Mouse (Mus musculus) naive thymus-derived CD4-positive, alpha-beta T cell, adult 2 months (primary cell): ENCODE results near the gene Cntnap5c.

Experiments used
- DNase-seq: peaks from one replicate; pipeline ENCODE4 v3.0.0-alpha.2; 2011; ENCODE audit warnings: low read depth

Cntnap5c gene

DNA sequence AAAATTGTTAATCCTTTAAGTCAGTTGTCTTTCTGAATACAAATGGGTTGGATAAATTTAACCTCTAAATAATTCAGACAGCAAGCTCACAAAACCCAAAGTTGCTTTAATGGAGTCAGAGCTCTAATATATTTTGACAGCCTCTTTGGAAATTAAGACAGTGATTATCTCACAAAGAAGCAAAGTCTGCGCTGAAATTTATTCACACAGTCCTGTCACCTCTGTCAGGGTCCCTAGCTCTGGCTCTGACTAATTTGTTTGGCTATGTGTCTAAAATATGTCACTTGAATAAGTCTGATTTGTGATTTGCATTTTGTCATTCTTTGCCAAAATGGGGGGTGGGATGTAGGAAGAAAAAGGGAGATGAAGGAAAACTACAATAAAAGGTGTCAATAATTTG lies 234.0 kb downstream of the Cntnap5c start:
- DNase-seq = no peak

DNA sequence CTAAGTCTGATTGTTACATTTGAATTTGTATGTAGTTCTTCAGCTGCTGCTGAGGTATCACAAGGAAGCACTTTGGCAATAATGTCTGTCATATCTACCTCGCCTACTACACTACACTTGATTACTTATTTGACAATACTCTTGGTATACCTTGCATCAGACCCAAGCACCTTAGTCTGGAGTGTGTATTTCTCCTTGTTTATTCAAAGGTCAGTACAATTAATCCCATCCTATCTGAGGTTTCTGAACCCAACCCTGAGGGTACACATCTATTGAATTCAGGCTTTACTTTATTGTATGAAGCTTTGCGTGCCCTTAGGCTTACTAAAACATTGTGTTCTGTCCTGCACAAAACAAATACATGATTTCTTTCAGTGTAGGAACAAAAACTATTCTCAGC lies 235.1 kb downstream of the Cntnap5c start:
- DNase-seq = no peak

DNA sequence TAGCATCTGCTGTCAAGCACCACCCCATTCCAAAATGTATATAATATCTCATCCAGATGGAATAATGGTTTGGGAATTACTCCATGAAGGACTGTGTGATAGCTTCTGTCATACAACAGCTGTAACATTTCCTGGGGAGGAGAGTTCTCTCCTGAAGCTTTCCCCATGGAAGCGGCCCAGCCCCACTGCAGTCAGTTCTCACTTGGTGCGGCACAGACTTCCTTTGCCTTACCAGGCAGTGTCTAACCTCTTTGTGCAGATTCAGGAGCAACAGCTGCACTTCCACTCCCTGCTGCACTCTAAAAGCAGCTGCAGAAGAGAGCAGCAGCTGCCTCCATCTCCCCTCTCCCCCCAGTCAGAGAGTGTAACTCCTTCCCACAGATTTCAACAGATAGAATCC lies 271.8 kb downstream of the Cntnap5c start:
- DNase-seq = no peak

DNA sequence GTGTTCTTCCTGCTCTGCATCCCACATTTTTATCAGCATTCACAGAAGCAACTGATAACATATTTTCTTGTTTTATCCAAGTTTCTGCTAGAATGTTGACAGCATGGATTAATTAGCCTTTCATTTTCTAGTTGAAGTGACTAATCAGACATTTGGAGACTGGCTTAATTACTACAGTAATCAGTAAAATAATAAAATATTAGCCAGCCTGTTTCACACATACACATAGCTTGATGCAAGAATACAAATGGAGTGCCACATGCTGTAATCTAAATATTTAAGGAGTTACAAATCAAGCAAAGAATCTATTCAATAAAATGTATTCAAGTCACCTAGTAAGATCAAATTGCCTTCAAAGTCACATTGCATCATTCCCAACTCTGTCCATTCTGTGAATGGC lies 275.8 kb downstream of the Cntnap5c start:
- no peak for DNase-seq

DNA sequence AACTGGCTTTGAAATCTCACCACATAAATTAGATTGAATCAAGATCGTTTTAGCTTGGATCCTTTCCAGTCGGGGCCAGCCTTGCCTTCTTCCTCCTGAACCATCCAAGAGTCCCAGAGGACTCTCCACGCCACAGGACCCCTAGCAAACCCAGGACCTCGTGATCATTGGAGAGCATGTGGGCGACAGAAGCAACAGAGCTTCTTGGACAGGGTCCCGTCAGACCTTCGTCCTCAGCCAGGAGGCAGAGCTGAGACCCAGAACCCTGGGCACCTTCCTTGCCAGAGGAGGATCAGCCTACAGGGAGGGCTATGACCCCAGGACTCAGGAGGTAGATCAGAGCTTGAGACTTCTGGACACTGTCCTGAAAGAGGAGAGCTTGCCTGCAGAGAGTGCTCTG lies 300.5 kb downstream of the Cntnap5c start:
- no peak for DNase-seq

DNA sequence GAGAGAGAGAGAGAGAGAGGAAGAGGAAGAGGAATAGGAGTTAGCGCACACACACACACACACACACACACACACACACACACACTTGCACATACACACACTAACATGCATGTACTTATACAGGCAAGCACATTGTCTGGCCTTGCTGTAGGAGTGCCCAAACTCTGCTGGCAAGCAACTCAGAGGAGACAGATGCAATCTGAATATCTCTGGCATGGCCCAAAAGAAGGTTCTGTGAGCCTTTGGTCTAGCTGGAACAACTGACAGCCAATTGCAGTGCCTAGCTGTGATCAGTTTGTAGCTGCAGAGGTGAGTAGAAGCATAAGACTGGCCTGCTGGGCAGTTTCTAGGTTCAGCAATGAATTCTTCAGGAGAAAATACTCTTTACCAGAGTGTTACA lies 313.3 kb downstream of the Cntnap5c start:
- no peak for DNase-seq

DNA sequence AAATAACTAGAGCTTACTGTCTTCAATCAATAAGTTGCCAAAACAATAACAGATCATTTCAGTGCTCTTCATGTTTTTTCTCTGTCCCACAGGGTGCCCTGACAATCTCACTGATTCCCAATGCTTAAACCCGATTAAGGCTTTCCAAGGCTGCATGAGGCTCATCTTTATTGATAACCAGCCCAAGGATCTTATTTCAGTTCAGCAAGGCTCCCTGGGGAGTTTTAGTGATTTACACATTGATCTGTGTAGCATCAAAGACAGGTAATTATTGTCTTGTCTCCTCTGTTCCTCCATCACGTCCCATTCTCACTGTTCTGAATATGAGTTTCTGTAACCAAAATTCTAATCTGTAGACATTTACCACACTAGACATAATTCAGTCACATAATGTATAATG lies 335.1 kb downstream of the Cntnap5c start:
- no peak for DNase-seq

DNA sequence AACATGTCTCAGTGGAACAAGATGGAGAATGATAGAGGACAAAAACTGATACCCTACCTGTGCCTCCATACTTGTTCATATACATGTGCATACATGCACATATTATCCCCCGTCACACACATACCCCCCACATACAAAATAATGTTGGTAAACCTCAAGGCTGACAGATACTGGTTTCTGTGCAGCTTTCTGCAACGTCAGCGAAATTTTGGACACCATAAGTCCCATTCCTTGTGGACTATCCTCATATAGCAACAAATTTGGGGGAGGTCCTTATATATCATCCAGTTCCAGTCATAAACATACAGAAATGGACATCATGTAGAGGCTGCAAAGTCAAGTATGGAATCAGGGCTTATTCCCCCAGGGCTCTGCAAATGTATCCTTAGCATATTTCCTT lies 338.5 kb downstream of the Cntnap5c start:
- no peak for DNase-seq

DNA sequence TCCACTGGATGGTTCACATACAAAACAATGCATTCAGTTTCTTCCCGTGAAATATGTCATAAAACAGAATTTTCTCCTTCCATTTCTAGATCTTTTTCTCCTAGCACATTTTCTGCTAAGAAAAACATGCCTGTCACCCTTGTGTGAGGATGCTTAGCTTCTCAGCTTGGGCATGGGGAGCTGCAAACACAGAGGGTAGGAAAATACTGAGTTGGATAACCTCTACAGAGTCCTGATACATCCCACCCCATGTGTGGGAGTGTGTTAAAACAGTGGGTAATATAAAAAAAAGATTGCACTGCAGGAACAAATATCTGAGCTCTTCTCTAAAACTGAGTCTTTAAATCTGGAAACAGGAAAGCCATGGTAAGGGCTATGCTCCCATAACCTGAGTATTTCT lies 339.0 kb downstream of the Cntnap5c start:
- no peak for DNase-seq

DNA sequence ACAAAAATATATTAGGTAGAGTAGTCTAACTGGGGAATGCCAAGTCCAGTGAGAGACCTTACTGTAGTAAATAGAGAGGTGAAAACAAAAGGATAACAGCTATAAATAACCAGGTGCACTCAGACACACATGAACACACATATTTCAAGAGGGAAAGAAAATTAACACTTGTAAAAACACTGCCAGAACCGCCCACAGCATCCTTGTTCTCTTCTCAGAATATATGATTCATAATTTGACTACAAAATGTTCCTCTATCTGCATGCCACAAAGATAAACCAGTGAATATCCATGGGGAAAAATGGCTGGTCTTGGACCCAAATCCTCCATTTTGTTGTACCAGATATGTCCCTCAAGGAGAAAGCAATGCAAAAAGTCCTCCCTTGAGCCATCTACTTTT lies 417.8 kb downstream of the Cntnap5c start:
- DNase-seq = no peak

DNA sequence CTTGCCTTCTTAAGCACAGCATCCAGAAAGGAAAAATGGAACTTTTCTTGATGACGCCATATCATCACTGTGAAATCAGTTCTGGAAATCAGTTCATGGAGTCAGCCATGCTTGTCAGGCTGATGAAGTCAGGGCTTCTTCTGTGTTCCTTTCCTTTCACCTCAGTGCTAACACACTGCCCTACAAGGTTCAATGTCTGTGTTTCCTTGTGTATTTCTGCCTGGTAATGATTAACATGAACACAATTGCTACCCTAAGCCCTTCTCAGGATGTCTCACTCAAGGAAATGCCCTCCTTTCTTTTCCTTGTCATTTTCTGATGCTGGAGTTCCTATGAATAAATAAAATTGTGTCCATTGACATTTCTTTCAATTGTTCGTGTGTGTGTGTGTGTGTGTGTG lies 431.8 kb downstream of the Cntnap5c start:
- no peak for DNase-seq

DNA sequence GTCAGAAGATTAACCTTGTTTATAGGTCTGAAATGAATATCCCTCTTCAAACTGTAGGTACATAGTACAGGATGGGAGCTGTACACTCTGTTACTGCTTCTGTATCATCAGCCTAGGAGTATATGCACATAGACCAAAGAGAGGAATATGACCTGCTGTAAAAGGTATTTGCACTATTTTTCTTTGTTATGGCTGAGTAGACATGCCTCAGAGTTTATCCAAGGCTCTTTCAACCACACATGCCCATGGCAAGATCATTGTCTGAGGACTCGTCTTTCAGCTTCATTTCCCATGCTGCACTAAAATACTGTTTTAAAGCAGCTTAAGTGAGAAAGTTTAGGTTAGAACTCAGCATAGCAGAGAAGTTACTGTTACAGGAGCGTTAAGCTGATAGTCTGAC lies 498.7 kb downstream of the Cntnap5c start:
- no peak for DNase-seq

DNA sequence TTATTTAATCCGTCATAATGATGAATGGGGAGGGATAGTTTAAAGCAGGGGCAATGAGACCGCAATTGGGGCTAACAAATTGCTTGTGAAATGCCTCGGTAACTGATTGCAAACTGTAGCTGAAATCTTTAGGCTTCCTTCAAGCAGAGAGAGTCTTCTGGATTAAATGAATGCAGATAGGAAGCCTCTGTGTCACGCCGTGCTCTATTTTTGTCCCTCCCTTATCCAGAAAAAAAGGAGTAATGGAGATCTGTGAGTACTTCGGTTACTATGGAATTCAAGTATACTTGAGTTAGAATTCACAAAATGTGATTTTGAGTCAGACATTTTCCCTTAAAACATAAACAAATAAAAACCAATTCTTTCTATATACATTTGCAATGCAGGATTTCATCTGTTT lies 581.9 kb downstream of the Cntnap5c start:
- no peak for DNase-seq

DNA sequence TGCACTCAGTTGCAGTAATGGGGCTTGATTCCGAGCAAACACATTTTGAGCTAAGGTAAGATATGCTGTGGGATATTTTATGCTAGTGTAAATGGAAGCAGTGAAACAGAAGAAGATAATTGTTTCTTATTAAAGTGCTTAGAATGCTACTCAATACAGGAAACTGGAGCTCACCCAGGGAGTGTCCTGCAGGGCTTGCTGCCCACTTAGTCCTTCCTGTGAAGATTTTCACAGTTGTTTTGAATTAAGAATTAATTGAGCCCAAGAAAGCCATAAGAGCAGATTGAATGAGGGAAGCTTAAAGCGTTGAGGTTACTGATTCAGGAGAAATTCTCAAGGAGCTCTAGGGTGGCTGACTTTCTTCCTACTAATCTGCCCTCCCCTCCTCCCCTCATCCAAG lies 586.9 kb downstream of the Cntnap5c start:
- DNase-seq = no peak

DNA sequence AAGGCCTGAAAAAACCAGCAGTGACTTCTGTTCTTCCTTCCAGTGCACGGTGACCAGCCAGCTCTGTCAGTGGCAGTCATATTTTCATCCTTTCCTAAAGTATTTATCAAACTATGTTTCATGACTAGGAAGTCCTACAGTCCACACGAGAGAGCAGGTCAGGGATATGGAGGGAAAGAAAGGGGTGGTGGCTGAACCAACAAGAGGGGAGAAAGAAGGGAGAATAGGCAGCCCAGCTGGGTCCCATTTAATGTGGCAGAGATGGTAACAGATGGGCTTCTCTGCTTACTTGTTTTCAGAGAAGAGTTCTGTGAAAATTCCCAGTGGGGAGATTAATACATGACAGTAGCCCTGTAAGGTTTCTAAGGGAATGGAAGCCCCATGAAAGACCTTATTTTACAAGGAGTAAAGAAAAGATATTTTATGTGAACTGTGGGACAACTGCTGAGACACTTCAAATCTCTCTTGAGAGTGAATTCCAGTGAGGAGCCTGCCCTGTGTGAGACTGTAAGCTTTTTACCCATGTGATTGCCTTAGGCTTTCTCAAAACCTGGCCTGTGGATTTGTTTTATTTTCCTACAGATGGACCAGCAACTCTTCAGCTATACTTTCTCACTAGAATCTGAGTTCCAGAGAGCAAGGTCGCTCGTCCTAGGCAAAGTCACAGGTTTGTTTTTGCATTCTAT lies 594.4 kb downstream of the Cntnap5c start:
- no peak for DNase-seq

DNA sequence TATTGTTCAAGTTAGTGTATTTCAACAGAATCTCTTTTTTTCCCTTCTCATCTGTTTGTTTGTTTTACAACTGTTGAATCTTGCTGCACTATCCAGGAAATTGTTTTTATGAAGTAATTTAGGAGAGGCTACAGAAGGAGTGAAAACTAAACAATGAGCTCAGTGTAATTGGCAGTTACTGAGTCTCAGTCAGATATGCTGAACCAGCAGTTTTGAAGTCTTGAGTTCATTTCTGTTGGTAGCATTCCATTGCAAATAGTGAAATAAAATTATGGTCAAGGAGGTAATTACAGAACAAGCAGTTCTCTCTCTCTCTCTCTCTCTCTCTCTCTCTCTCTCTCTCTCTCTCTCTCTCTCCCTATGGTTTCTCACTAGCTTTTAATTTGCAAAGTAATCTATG lies 600.7 kb downstream of the Cntnap5c start:
- DNase-seq = no peak

DNA sequence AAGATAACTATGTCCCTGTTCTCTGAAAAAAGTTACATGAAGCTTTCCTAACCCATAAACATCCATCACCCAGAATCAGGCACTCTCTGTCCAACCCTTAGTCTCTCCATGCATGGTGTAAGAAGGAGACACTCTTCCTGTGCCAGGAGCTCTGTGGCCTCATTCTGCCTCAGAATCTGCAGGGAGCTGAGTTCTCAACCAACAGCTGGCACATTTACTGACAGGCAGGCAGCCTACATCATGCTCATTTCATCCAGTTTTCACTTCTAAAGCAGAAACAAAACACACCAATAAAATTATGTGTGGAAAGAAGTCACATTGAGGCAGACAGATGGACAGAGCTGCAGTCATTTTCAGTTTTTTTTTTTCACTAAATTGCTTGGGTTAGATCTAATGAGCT lies 638.4 kb downstream of the Cntnap5c start:
- no peak for DNase-seq

DNA sequence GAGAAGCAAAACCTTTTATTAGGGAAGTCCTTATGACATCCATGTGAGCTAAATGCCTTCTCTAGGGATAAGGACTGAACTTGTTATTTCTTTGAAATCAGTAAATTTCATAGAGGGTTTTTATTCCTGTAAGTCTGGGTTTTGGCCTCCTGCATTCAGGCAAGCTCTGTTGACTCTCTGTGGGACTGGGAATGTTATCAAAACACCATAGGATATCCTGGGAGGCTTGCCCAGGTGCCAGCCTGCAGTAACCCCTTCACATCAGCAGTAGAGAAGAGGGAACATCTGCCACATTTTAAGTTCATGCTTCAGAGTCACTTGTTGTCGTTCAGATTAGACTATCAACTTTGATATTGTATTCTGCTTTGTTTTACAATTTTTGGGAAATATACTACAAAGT lies 639.4 kb downstream of the Cntnap5c start:
- no peak for DNase-seq

DNA sequence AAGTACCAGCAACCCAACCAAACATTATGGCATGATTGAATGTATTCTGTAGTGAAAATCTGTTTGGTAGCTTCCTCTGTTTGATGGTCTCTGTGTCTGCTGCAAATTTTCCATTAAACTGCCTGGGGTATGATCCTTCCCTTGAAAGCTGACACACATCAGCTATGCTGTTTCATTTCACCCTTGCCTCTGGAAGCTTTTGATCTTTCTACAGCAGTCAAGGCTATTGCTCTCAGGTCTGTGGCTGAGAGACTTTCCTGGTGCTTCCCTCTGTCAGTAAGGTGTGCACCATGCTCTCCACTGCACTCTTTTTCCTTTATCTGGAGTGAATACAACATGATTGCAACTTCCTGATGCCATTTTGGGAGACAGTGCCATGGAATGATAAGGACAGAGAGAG lies 668.1 kb downstream of the Cntnap5c start:
- no peak for DNase-seq
